Mouse (Mus musculus) myocyte (in vitro differentiated cells): ENCODE results near the gene Taf1c. TPM values are rescaled to one million over a fixed set of nuclear protein-coding genes. Genes with fewer than 3 reads are reported as not detected.

Experiments used
- H3K27me3 ChIP-seq: one replicate; pipeline ENCODE4 v1.6.1; 2011; ENCODE audit not compliant: control insufficient read depth, insufficient read depth, insufficient read length
- H3K36me3 ChIP-seq: one replicate; pipeline ENCODE4 v1.6.1; 2011; ENCODE audit not compliant: control insufficient read depth, insufficient read depth
- H3K4me2 ChIP-seq: one replicate; pipeline ENCODE4 v1.6.1; 2011; ENCODE audit warnings: low read depth, control low read depth
- H3K4me3 ChIP-seq: one replicate; pipeline ENCODE4 v1.5.1; 2011; ENCODE audit warnings: mild to moderate bottlenecking, control low read depth, moderate library complexity
- H3K79me2 ChIP-seq: one replicate; pipeline ENCODE4 v1.6.1; 2011; ENCODE audit not compliant: control insufficient read depth, insufficient read depth
- H3ac ChIP-seq: one replicate; pipeline ENCODE4 v1.6.1; 2011; ENCODE audit not compliant: control insufficient read depth, insufficient read length
- CEBPB ChIP-seq: IDR thresholded peaks from 2 replicates; pipeline ENCODE4 v1.6.1; 2011; ENCODE audit warnings: mild to moderate bottlenecking, moderate library complexity; ENCODE audit not compliant: poor library complexity, insufficient read depth, severe bottlenecking
- E2F4 ChIP-seq: IDR thresholded peaks from one replicate; pipeline ENCODE4 v1.6.1; 2011; ENCODE audit warnings: mild to moderate bottlenecking, control low read depth, moderate library complexity; ENCODE audit not compliant: insufficient read depth
- MAX ChIP-seq: IDR thresholded peaks from one replicate; pipeline ENCODE4 v1.6.1; 2011; ENCODE audit warnings: low read depth, mild to moderate bottlenecking, control low read depth
- MYOD1 ChIP-seq, 3 experiments: IDR thresholded peaks; one replicate each; pipeline ENCODE4 v1.6.1; 2011; ENCODE audit warnings: control low read depth in 2 of 3, low read depth in 2 of 3, mild to moderate bottlenecking in 2 of 3, moderate library complexity in 1 of 3; ENCODE audit not compliant: insufficient read length in 2 of 3, control insufficient read depth in 1 of 3
- MYOG ChIP-seq, 3 experiments: IDR thresholded peaks; one replicate each; pipeline ENCODE4 v1.6.1; 2011; ENCODE audit warnings: control low read depth in 2 of 3, low read depth in 2 of 3, mild to moderate bottlenecking in 2 of 3; ENCODE audit not compliant: insufficient read length in 2 of 3, control insufficient read depth in 1 of 3, insufficient read depth in 1 of 3
- POLR2A ChIP-seq: IDR thresholded peaks from one replicate; pipeline ENCODE4 v1.6.1; 2011; ENCODE audit warnings: low read depth, mild to moderate bottlenecking, control low read depth, moderate library complexity; ENCODE audit not compliant: insufficient read length
- POLR2AphosphoS2 ChIP-seq: IDR thresholded peaks from one replicate; pipeline ENCODE4 v1.6.1; 2011; ENCODE audit warnings: low read depth, control low read depth; ENCODE audit not compliant: insufficient read length
- REST ChIP-seq: IDR thresholded peaks from one replicate; pipeline ENCODE4 v1.6.1; 2011; ENCODE audit warnings: mild to moderate bottlenecking, control low read depth, moderate library complexity; ENCODE audit not compliant: insufficient read depth, insufficient read length
- SRF ChIP-seq: IDR thresholded peaks from one replicate; pipeline ENCODE4 v1.6.1; 2011; ENCODE audit warnings: low read depth; ENCODE audit not compliant: control insufficient read depth, insufficient read length
- TCF12 ChIP-seq: IDR thresholded peaks from one replicate; pipeline ENCODE4 v1.6.1; 2011; ENCODE audit warnings: mild to moderate bottlenecking, control low read depth; ENCODE audit not compliant: poor library complexity, insufficient read depth, severe bottlenecking
- TCF3 ChIP-seq: IDR thresholded peaks from one replicate; pipeline ENCODE4 v1.6.1; 2011; ENCODE audit warnings: low read depth, control low read depth; ENCODE audit not compliant: insufficient read length
- USF1 ChIP-seq: IDR thresholded peaks from one replicate; pipeline ENCODE4 v1.6.1; 2011; ENCODE audit warnings: low read depth, mild to moderate bottlenecking, control low read depth, moderate library complexity
- polyA plus RNA-seq: library from polyadenylated mRNA; unstranded; fragments of >200 nt; fragmentation: generic; extraction: Trizol; gene quantifications from one replicate; pipeline ENCODE4 v1.2.1, GENCODE M21; 2012; ENCODE audit warnings: missing spikeins

Taf1c gene
- polyA plus RNA-seq, 1 experiment, result 6.8 TPM

DNA sequence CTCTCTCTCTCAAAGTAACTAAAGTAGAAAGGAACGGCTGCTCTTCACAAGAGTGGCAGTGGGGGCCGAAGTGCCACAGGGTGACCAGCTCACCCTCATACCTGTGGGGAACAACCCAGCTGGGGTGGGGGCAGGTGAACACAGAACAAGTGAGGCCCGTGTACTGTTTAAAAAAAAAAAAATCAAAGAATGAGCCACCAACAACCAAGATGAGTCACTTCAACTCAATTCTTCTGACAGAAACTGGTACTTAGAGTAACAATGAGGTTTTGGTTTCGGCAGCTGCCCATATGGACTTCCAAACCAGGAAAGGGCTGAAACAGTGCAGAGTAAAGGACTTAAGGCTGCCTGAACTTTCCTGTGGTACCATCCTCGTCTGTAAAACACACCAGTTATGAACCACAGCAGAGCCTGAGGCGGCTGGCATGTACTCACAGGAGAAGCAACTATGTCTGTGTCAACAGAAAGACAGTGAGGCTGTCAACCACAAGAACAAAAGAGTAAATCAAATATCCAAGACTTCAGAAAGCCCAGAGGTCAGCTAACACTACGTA lies 56.4 kb downstream of the Taf1c start:
- Histone ChIP-seq H3K27me3 (no peaks in the 10 kb centered on the region), H3K79me2 (peaks cover 65% of the 10 kb centered on the region), H3K4me2 (peak overlapping the region; percentile 15), H3K36me3 (peaks cover 6% of the 10 kb centered on the region), H3K4me3 (no peak overlapping the region), H3ac (no peak overlapping the region)
- no peak for TF ChIP-seq TCF12
- no peak for TF ChIP-seq REST
- TF ChIP-seq CEBPB, result no peak
- no peak for TF ChIP-seq POLR2A
- no peak for TF ChIP-seq MAX
- no peak for TF ChIP-seq MYOG (IDR thresholded peaks at IDR 0.05; ENCODE audit: control insufficient read depth in 1 of 3, insufficient read depth in 1 of 3, insufficient read length in 2 of 3, low read depth in 2 of 3)
- TF ChIP-seq USF1, result no peak
- TF ChIP-seq SRF, result no peak
- no peak for TF ChIP-seq TCF3
- TF ChIP-seq E2F4, result no peak
- no peak for TF ChIP-seq POLR2AphosphoS2
- TF ChIP-seq MYOD1 (IDR thresholded peaks at IDR 0.05; ENCODE audit: control insufficient read depth in 1 of 3, insufficient read length in 2 of 3, low read depth in 2 of 3), result no peak

Other genes with a start within 250 kb of the Taf1c start
- 23.1 TPM for gene Mlycd, start 210.3 kb downstream of the Taf1c start, polyA plus RNA-seq
- 14.3 TPM for gene Osgin1, start 171.1 kb downstream of the Taf1c start, polyA plus RNA-seq
- gene Necab2, start 158.5 kb downstream of the Taf1c start, polyA plus RNA-seq, result not detected
- not detected for gene Slc38a8, start 103.5 kb downstream of the Taf1c start, polyA plus RNA-seq
- 70.8 TPM for gene Mbtps1, start 46.5 kb downstream of the Taf1c start, polyA plus RNA-seq
- gene Hsdl1, start 30.0 kb downstream of the Taf1c start, polyA plus RNA-seq, result 9.5 TPM
- 0.01 TPM for gene Dnaaf1, start 30.0 kb downstream of the Taf1c start, polyA plus RNA-seq
- not detected for gene Adad2, start 7.5 kb upstream of the Taf1c start, polyA plus RNA-seq
- gene Kcng4, start 30.5 kb upstream of the Taf1c start, polyA plus RNA-seq, result not detected
- 1.1 TPM for gene Wfdc1, start 61.1 kb upstream of the Taf1c start, polyA plus RNA-seq
- 0.05 TPM for gene Atp2c2, start 94.8 kb upstream of the Taf1c start, polyA plus RNA-seq
- 9.6 TPM for gene Tldc1, start 173.2 kb upstream of the Taf1c start, polyA plus RNA-seq
- 144 TPM for gene Cotl1, start 235.3 kb upstream of the Taf1c start, polyA plus RNA-seq